Mouse (Mus musculus): Measurements from ENCODE around the gene Slc29a1.

- peak; percentile 90 for TF ChIP-seq MAX (IDR thresholded peaks at IDR 0.05; ENCODE audit: low read length)
- peak; percentile 81 for TF ChIP-seq POLR2A (IDR thresholded peaks at IDR 0.05; ENCODE audit: low read depth, low read length)
- no peak for TF ChIP-seq USF1 (IDR thresholded peaks at IDR 0.05; ENCODE audit: low read depth, low read length)
- peak; percentile 61 for TF ChIP-seq NELFE (IDR thresholded peaks at IDR 0.05; ENCODE audit: low read depth, low read length)
- peak; percentile 84 to 98 for TF ChIP-seq CTCF (conservative IDR thresholded peaks at IDR 0.05 in 1 of 2, IDR thresholded peaks at IDR 0.05 in 1 of 2; ENCODE audit: low read depth in 2 of 2, low read length in 2 of 2)
- no peak for TF ChIP-seq MAZ (IDR thresholded peaks at IDR 0.05; ENCODE audit: low read depth, low read length)
- peak; percentile 85 for TF ChIP-seq SIN3A (IDR thresholded peaks at IDR 0.05; ENCODE audit: low read length)
Measured at GRCm38 (mm10) chr17:45626577-45627134, 27.2 kb upstream of the Slc29a1 start.

All from CH12.LX (cell line).